Mouse (Mus musculus): ENCODE results near the gene AI464131.

DNA sequence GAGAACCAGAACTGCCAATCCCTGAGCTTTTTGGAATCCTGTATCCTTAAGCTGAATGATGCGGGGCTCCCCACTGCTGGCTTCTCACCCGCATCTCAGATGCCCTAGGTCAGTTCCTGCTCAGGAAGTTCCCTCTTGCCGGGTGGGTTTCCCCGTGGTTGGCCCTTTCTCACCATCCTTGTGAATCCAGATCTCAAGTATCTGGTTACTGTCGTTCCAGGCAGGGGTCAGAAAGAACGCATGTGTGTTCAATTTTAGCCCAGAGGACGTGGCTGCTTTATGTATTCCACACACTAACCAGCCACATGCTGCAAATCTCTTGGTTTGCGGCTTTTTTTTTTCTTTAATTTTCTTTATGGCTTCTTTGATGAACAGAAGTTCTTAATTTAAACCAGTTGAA is 10.8 kb upstream of the AI464131 start:
- TF ChIP-seq HCFC1 (IDR thresholded peaks at IDR 0.05; ENCODE audit: borderline replicate concordance, insufficient read depth, low read length) (no peak), ZNF384 (IDR thresholded peaks at IDR 0.05; ENCODE audit: low read depth, low read length) (no peak), CHD2 (IDR thresholded peaks at IDR 0.05; ENCODE audit: low read depth, low read length) (no peak)

All from ES-E14 (cell line).